19 mouse cellular contexts compared by ENCODE assay signal in the genomic region with DNA sequence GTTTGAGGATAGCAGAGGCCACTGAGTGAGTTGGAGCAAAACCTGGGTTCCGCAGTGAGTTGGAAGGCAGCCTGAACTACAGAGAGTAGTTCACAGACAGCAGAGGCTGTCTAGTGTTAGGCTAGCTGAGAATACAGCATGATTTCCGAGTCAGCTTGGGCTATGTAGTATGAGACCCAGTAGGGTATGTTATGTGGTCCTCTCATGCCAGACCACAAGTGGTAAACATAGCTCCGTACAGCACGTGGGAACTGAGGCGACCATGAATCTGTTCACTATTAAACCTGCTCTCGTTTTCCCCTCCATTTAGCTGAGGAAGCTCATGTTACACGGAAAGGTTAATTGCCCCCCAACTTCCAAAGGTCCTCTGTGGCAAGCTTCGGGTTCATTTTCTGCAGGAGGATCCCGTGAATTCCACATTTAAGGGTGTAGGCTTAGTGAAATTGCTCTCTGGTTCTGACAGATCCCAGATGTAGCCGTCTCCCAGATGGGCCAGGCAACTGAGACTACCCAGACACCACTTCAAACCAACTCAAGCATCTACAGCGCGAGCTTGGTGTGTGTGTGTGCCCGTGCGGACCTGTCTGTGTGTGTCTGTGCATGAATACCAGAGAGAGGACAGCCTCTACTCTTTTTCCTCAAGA.
DNase-seq lines count a peak whose midpoint lies in the region; ATAC-seq and TF ChIP-seq lines count a peak whose summit lies in the region.
"Had no signal": no experiment of that assay in that cellular context is flagged by ENCODE, and none has a peak within 500 bp of the region (broad histone marks: within the 10 kb centered on the region; RNA-seq: fewer than 3 reads in every experiment).

No protein-coding gene starts in this region.

- 0 out of 2 replicates have a peak overlapping the region, but pooled peaks have one; percentile 4 for H3K9ac ChIP-seq in forebrain, embryonic 12.5 days
- no peak overlapping the region for H3K9ac ChIP-seq in forebrain, embryonic 13.5 days
- H3K9ac ChIP-seq in stomach, embryonic 14.5 days (replicated peaks; ENCODE audit: low read depth, low read length) = no peak overlapping the region
- no peak overlapping the region for H3K9ac ChIP-seq in stomach, postnatal 0 days (ENCODE audit: low read length)
- H3K9ac ChIP-seq: heart, embryonic 15.5 days; neural tube, embryonic 12.5 days had no signal

- no peak for TF ChIP-seq CTCF in stomach, postnatal 0 days (IDR thresholded peaks at IDR 0.05; ENCODE audit: low read depth)

- H3K4me3 ChIP-seq in forebrain, embryonic 12.5 days (replicated peaks) = no peak overlapping the region
- H3K4me3 ChIP-seq in forebrain, embryonic 13.5 days = no peak overlapping the region
- no peak overlapping the region for H3K4me3 ChIP-seq in stomach, embryonic 14.5 days (ENCODE audit: low read depth, low read length)
- no peak overlapping the region for H3K4me3 ChIP-seq in stomach, postnatal 0 days (ENCODE audit: low read depth, low read length)
- no peak overlapping the region for H3K4me3 ChIP-seq in limb, embryonic 10.5 days
- H3K4me3 ChIP-seq: heart, embryonic 15.5 days; neural tube, embryonic 12.5 days had no signal

- H3K27me3 ChIP-seq in forebrain, embryonic 12.5 days = peaks cover 8% of the 10 kb centered on the region
- H3K27me3 ChIP-seq in forebrain, embryonic 13.5 days = peaks cover under 1% of the 10 kb centered on the region
- no peaks in the 10 kb centered on the region for H3K27me3 ChIP-seq in stomach, embryonic 14.5 days (ENCODE audit: control insufficient read depth, insufficient read depth, low read length)
- H3K27me3 ChIP-seq in stomach, postnatal 0 days (ENCODE audit: control insufficient read depth, insufficient read depth, low read length) = no peaks in the 10 kb centered on the region
- H3K27me3 ChIP-seq in limb, embryonic 10.5 days (ENCODE audit: low read depth, poor library complexity, severe bottlenecking) = peaks cover 29% of the 10 kb centered on the region
- H3K27me3 ChIP-seq: CH12.LX; heart, embryonic 15.5 days had no signal

- no peak for TF ChIP-seq EP300 in stomach, postnatal 0 days (optimal IDR thresholded peaks at IDR 0.05)

- H3K4me1 ChIP-seq in forebrain, embryonic 12.5 days = peaks cover 15% of the 10 kb centered on the region
- peaks cover 16% of the 10 kb centered on the region for H3K4me1 ChIP-seq in forebrain, embryonic 13.5 days
- H3K4me1 ChIP-seq in stomach, embryonic 14.5 days (ENCODE audit: control insufficient read depth, insufficient read depth, low read length) = peaks cover 18% of the 10 kb centered on the region; the same call in 1 of the 2 replicates
- peaks cover 6% of the 10 kb centered on the region for H3K4me1 ChIP-seq in stomach, postnatal 0 days (replicated peaks; ENCODE audit: control insufficient read depth, insufficient read depth)
- H3K4me1 ChIP-seq in limb, embryonic 10.5 days = peaks cover 58% of the 10 kb centered on the region

- ATAC-seq in forebrain, embryonic 12.5 days (ENCODE audit: low FRiP score) = no peak
- no peak for ATAC-seq in forebrain, embryonic 13.5 days
- ATAC-seq in stomach, embryonic 14.5 days (ENCODE audit: insufficient number of reproducible peaks, insufficient read depth, low FRiP score, low read depth) = peak; percentile 43; the same call in 1 of the 2 replicates
- ATAC-seq in stomach, postnatal 0 days (ENCODE audit: low FRiP score, low TSS enrichment) = no peak
- ATAC-seq: inflammation-experienced regulatory T-cells, adult 6 months had no signal

- no peak overlapping the region for H3K4me2 ChIP-seq in forebrain, embryonic 12.5 days
- H3K4me2 ChIP-seq in forebrain, embryonic 13.5 days = no peak overlapping the region
- no peak overlapping the region for H3K4me2 ChIP-seq in stomach, embryonic 14.5 days (replicated peaks; ENCODE audit: low read depth, low read length)
- no peak overlapping the region for H3K4me2 ChIP-seq in stomach, postnatal 0 days (replicated peaks; ENCODE audit: low read depth)
- H3K4me2 ChIP-seq: heart, embryonic 15.5 days; liver, embryonic 11.5 days; neural tube, embryonic 12.5 days had no signal

- WGBS in forebrain, embryonic 12.5 days = 82% methylated on average over 14 of the region's 14 CpGs
- WGBS in forebrain, embryonic 13.5 days = 83% methylated on average over 14 of the region's 14 CpGs
- 51% methylated on average over 14 of the region's 14 CpGs for WGBS in stomach, embryonic 14.5 days
- WGBS in stomach, postnatal 0 days = 63% methylated on average over 14 of the region's 14 CpGs
- WGBS in limb, embryonic 10.5 days = 32% methylated on average over 14 of the region's 14 CpGs

- no peaks in the 10 kb centered on the region for H3K9me3 ChIP-seq in forebrain, embryonic 12.5 days
- H3K9me3 ChIP-seq in forebrain, embryonic 13.5 days (replicated peaks) = no peaks in the 10 kb centered on the region
- no peaks in the 10 kb centered on the region for H3K9me3 ChIP-seq in stomach, embryonic 14.5 days (ENCODE audit: control insufficient read depth, low read depth, low read length)
- H3K9me3 ChIP-seq in stomach, postnatal 0 days (ENCODE audit: control insufficient read depth, low read length) = no peaks in the 10 kb centered on the region
- H3K9me3 ChIP-seq in limb, embryonic 10.5 days (replicated peaks) = no peaks in the 10 kb centered on the region
- H3K9me3 ChIP-seq: heart, embryonic 15.5 days; neural tube, embryonic 12.5 days had no signal

- no peak overlapping the region for H3K27ac ChIP-seq in forebrain, embryonic 12.5 days
- H3K27ac ChIP-seq in forebrain, embryonic 13.5 days = no peak overlapping the region
- H3K27ac ChIP-seq in stomach, embryonic 14.5 days (ENCODE audit: low read length) = peak overlapping the region; percentile 3; the same call in 1 of the 2 replicates
- H3K27ac ChIP-seq in stomach, postnatal 0 days (replicated peaks) = no peak overlapping the region
- peak overlapping the region; percentile 56 for H3K27ac ChIP-seq in limb, embryonic 10.5 days
- H3K27ac ChIP-seq: heart, embryonic 15.5 days; neural tube, embryonic 12.5 days had no signal

- intact Hi-C loops in gastrocnemius, postnatal 36 days (cut with DNase I) = no loop called here

- no peak for DNase-seq in stomach, postnatal 0 days (ENCODE audit: low spot score)
- DNase-seq in limb, embryonic 10.5 days (ENCODE audit: low spot score) = peak; percentile 65
- DNase-seq in yolk sac, embryonic 10.5 days (ENCODE audit: low spot score) = peak; percentile 61
- DNase-seq in right cerebral cortex, postnatal 4 days = no peak
- DNase-seq in gastrocnemius, postnatal 36 days = no peak
- DNase-seq: adrenal gland, postnatal 10 days; cerebellum, adult 2 months; gastrocnemius, postnatal 14 days; kidney, postnatal 14 days; lung, adult 2 months; lung, postnatal 36 days had no signal

- H3K36me3 ChIP-seq in forebrain, embryonic 12.5 days (replicated peaks) = no peaks in the 10 kb centered on the region
- H3K36me3 ChIP-seq in forebrain, embryonic 13.5 days (ENCODE audit: poor library complexity, severe bottlenecking) = no peaks in the 10 kb centered on the region
- no peaks in the 10 kb centered on the region for H3K36me3 ChIP-seq in stomach, embryonic 14.5 days (ENCODE audit: control insufficient read depth, insufficient read depth, low read length)
- no peaks in the 10 kb centered on the region for H3K36me3 ChIP-seq in stomach, postnatal 0 days (ENCODE audit: control insufficient read depth, insufficient read depth, low read length)
- H3K36me3 ChIP-seq in limb, embryonic 10.5 days = no peaks in the 10 kb centered on the region
- H3K36me3 ChIP-seq: heart, embryonic 15.5 days; neural tube, embryonic 12.5 days had no signal

Comparison
In these comparisons a context has a peak if more than half of its experiments do, and no peak if none do; other contexts are left out.
1. H3K27ac ChIP-seq: peak in stomach, embryonic 14.5 days (single experiment) and limb, embryonic 10.5 days (single experiment); none in forebrain, embryonic 12.5 days (single experiment), forebrain, embryonic 13.5 days (single experiment) and stomach, postnatal 0 days (single experiment).
2. DNase-seq: peak in limb, embryonic 10.5 days (single experiment) and yolk sac, embryonic 10.5 days (single experiment); none in stomach, postnatal 0 days (single experiment), right cerebral cortex, postnatal 4 days (single experiment) and gastrocnemius, postnatal 36 days (0 of 2).